Mouse (Mus musculus) kidney, adult 2 months (tissue): ENCODE measurements at regions not wholly inside any gene's neighbourhood (a gene's known extent, or its start where the extent isn't known, plus 50 kb on each side); places are given as distances from the start of the nearest gene placed in this dataset.

Experiments
- CTCF ChIP-seq: fragments of 200-500 bp; conservative IDR thresholded peaks from 2 replicates; pipeline ENCODE4 v1.5.1; 2011; ENCODE audit warnings: low read depth, mild to moderate bottlenecking, control low read depth, low read length, moderate library complexity, mixed read lengths; ENCODE audit not compliant: insufficient read depth, insufficient read length
- POLR2A ChIP-seq: fragments of 200-500 bp; IDR thresholded peaks from one replicate; pipeline ENCODE4 v1.6.1; 2011; ENCODE audit warnings: low read depth, low read length, control low read depth

DNA sequence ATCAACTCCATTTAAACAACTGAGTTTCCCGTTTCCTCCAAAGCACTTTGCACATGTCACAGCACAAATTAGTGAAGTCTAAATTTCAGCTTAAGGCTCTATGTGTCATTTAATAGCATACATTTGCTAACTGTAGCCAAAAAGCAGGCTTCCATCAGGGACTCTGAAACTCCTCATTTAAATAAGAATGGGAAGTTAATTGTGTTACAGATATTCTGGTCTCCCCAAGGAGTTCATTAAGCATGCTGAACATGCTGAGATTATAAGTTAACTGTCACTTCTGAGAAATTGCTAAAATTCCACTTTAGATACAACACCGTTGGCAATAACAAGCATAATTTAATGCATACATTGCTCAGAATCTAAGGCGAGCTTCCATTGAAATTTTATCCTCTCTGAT, 1863.3 kb upstream of the Pcdh20 start:
- TF ChIP-seq POLR2A (no peak), CTCF (no peak)
